Mouse (Mus musculus): ENCODE results near the gene Miip. TPM values are rescaled to one million over a fixed set of nuclear protein-coding genes. Genes with fewer than 3 reads are reported as not detected.
A peak's percentile ranks its signal among the peaks of the same experiment; 100 is the strongest.

The Miip gene
- 42.7 and 45.4 TPM in 2 replicates for polyA plus RNA-seq (2016; fragmentation: Nextera tagmentation; extraction: Ambion mirVana)

DNA sequence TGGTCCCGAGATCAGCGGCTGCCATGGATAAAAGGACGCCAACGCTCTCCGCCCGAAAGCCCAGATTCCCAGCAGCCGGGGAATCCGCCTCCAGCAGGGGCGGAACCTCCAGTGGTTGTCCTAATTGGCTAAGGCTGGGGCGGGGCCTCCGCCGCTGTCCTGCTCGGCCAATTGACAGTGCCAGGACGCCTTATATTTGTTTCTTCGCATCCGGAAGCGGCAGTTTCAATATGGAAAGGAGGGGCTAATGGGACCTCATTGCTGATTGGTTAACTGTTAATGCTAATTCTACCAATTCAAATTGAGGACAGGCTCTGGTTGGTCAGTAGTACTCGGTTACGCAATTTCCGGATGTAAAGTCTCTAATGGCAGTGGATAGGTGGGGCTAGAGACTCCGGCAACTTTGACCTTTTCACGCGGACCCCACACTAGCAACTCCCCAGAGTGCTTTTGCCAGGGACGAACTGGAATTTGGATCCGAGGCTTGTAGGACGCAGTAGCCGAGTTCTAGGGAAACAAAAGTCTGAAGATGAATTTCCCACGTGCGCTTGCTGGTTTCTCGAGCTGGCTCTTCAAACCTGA is at the start of gene Miip, which contains the start of gene Fv1:
TSS of gene Miip (minus strand) at position 367 of the 582 bp plus-strand sequence.
TSS of gene Fv1 (plus strand) at position 530 of the 582 bp plus-strand sequence.
- H3K4me2 ChIP-seq (replicated peaks), result peak within 1 kb of the TSS; percentile 87
- ATAC-seq (ENCODE audit: insufficient number of reproducible peaks, insufficient read depth, low FRiP score, low TSS enrichment), result peak; percentile 96
- H3K4me1 ChIP-seq, result peaks cover 19% of the 10 kb centered on the region
- H3K27me3 ChIP-seq, result no peaks in the 10 kb centered on the region
- peak within 1 kb of the TSS; percentile 78 for H3K27ac ChIP-seq
- no peaks in the 10 kb centered on the region for H3K9me3 ChIP-seq
- WGBS, result under 1% methylated on average over 30 of the region's 30 CpGs
- peak within 1 kb of the TSS; percentile 74 for H3K9ac ChIP-seq
- H3K4me3 ChIP-seq, result peak within 1 kb of the TSS; percentile 91
- peaks cover 45% of the 10 kb centered on the region for H3K36me3 ChIP-seq

DNA sequence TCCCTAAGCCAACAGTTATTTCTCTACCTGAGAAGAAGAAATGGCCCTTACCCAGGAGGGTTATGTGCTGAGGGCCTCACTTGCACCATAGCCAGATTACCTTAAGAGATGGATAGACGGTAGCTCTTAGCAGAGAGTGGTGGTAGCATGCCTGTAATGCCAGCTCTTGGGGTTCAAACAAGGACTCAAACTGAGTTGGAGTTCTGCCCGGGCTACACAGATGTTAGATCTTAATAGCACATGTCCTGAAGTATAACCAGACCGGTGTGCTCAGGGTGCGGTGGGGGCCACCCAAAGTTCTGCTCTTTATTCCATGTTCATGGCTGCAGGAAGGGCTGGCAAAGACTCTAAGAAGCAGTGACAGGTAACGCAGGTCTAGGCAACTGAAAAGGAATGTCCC is 40.9 kb upstream of the Miip start:
- H3K4me3 ChIP-seq, result no peak overlapping the region
- no peaks in the 10 kb centered on the region for H3K9me3 ChIP-seq
- no peak overlapping the region for H3K27ac ChIP-seq
- no peak for ATAC-seq (ENCODE audit: insufficient number of reproducible peaks, insufficient read depth, low FRiP score, low TSS enrichment)
- 0 out of 2 replicates have a peak, but pooled peaks cover 4% of the 10 kb centered on the region for H3K4me1 ChIP-seq
- WGBS, result 92% methylated on average over 5 of the region's 5 CpGs
- peaks cover 17% of the 10 kb centered on the region; the same call in 1 of the 2 replicates for H3K36me3 ChIP-seq
- H3K9ac ChIP-seq, result no peak overlapping the region
- H3K4me2 ChIP-seq (replicated peaks), result no peak overlapping the region
- no peaks in the 10 kb centered on the region for H3K27me3 ChIP-seq

DNA sequence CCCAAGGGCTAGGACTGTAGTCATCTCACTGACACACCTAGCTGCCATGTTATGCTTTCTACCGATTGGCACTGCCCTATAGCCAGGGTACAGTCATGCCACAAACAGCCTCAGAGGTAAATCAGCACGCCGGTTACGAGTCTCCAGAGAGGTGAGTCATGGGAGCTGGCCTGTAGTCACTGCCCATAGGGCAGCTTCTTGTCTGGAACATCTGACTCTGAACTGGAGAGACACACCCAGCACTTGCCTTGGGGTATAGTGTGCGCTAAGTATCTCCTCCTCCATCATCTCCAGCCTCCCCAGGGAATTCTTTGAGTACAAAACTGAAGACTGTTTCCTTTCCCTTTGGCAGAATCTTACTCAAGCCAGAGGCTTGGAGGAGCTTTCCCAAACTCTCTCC is 37.6 kb upstream of the Miip start:
- no peak for ATAC-seq (ENCODE audit: insufficient number of reproducible peaks, insufficient read depth, low FRiP score, low TSS enrichment)
- Histone ChIP-seq H3K27me3 (no peaks in the 10 kb centered on the region), H3K9me3 (no peaks in the 10 kb centered on the region), H3K9ac (no peak overlapping the region), H3K4me1 (peaks cover 13% of the 10 kb centered on the region), H3K4me2 (replicated peaks) (no peak overlapping the region), H3K4me3 (no peak overlapping the region), H3K36me3 (peaks cover 10% of the 10 kb centered on the region; the same call in 1 of the 2 replicates), H3K27ac (no peak overlapping the region)
- WGBS, result 77% methylated on average over 5 of the region's 5 CpGs

DNA sequence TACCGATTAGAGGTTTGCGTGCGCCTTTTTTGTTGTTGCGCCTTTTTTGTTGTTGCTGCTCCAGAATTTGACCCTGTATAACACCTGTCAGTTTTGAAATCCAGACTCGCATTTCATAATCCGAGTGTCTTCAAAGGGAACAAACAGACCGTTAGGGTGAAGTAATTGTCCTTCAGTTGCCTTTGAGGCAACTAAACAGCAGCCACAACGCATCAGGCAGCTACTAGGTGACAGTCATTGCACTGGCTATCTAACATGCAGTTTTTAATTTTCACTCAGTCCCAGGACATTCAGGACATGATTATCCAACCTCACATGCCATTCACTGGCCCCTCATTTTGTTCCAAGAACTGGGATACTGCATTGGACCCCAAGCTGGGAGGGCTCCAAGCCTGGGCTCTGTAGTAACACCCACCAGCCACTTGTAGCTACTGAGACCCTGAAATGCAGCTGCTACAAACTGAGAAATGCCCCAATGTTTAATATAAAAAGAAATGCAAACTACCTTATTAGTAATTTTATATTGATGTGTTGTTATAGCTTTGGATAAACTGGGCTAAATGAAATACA is 36.6 kb upstream of the Miip start:
- peak overlapping the region; percentile 58 for H3K4me2 ChIP-seq (replicated peaks)
- H3K36me3 ChIP-seq, result peaks cover 10% of the 10 kb centered on the region; the same call in 1 of the 2 replicates
- no peak overlapping the region for H3K27ac ChIP-seq
- H3K27me3 ChIP-seq, result no peaks in the 10 kb centered on the region
- WGBS, result 1% methylated on average over 8 of the region's 8 CpGs
- peaks cover 13% of the 10 kb centered on the region for H3K4me1 ChIP-seq
- no peaks in the 10 kb centered on the region for H3K9me3 ChIP-seq
- peak overlapping the region; percentile 86 for H3K4me3 ChIP-seq
- no peak for ATAC-seq (ENCODE audit: insufficient number of reproducible peaks, insufficient read depth, low FRiP score, low TSS enrichment)
- 0 out of 2 replicates have a peak overlapping the region, but pooled peaks have one; percentile 10 for H3K9ac ChIP-seq

DNA sequence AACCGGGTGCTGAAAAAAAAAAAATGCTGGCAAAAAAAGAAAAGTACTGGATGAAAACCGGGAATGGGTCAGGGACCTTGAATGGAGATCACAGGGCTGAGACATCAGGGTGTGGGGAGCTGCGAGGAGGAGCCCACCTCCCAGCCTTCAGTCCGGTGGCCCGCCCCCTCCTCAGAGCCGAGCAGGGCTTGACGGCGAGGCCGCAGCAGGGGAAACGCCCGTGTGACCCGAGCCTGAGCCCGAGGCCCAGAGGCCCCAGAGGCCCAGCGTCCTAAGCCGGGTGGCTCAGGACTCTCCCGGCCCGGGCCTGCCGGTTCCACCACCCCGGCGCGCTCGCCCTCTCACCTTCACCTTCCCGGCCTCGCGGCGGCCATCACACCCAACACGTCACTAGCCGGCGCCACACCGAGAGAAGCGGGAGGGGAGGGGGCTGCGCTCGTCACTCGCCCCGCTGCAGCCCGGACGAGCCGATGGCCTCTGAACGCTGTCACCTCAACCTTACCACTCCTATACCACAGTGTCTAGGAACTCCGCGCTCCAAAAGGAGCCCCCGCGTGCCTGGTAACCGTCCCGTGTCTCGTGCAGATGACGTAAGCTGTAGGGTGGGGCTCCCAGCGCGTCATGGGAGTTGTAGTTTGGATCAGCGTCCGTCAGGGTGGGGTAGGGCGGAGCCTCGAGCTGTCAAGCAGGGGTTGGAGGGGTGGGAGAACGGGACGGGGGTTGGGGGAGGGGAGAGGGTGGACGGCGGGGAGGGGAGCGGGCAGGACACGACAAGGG is 35.9 kb upstream of the Miip start, which contains the start of gene Mfn2:
TSS of gene Mfn2 (minus strand) at position 392 of the 777 bp plus-strand sequence.
- no peaks in the 10 kb centered on the region for H3K27me3 ChIP-seq
- peak within 1 kb of the TSS; percentile 58 for H3K4me2 ChIP-seq (replicated peaks)
- peak within 1 kb of the TSS; percentile 80 for H3K27ac ChIP-seq
- H3K4me3 ChIP-seq, result peak within 1 kb of the TSS; percentile 86
- H3K36me3 ChIP-seq, result 0 out of 2 replicates have a peak, but pooled peaks cover 13% of the 10 kb centered on the region
- under 1% methylated on average over 59 of the region's 59 CpGs for WGBS
- H3K4me1 ChIP-seq, result peaks cover 13% of the 10 kb centered on the region
- no peaks in the 10 kb centered on the region for H3K9me3 ChIP-seq
- H3K9ac ChIP-seq, result peak within 1 kb of the TSS; percentile 76
- peak; percentile 84 for ATAC-seq (ENCODE audit: insufficient number of reproducible peaks, insufficient read depth, low FRiP score, low TSS enrichment)

DNA sequence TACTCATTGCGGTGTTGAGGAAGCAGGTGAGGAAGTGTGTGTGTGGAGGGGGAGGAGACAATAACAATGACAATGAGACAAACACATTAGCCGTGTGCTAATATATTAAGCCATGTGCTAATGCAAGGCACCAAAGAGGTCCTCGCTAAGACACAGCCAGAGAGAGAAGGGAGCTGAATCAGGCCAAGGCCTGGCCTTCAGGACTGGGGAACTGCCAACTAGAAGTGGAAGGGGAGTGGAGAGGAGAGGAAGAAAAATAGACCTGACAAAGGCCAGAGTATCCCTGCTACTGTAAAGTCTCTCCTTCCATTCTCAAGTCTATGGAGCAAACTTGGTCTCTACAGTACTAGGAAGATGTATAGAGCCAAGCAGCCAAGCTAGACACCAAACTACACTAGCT is 35.0 kb upstream of the Miip start:
- H3K9ac ChIP-seq, result peak overlapping the region; percentile 76; the same call in 1 of the 2 replicates

DNA sequence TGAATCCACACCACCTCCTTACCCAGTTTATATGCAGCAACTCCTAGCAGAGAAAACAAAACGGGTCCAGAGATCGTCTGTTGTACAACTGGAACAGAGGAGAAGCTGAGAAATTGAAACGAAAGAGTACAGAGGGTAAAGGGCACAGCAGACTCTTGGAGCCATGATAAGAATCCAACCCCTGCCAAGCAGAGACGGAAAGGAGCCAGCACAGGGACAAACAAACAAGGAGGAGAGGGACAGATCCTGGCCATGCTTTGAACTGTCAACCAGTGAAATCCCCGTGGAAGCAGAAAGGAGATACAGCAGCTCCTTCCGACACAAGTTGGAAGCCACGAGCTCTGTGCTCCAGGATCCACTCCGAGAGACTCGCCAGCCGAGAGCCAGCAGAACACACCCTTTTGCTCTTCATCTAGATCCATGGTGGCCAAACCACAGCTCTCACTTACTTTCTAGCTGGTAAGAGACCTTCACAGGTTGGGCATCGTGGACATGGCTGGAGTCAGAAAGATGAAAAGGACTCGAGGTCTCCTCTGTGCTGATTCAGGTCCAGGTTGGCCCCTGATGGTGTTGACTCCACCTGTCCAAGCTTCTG is 34.4 kb upstream of the Miip start:
- 86% methylated on average over 12 of the region's 12 CpGs for WGBS
- Histone ChIP-seq H3K4me1 (peaks cover 13% of the 10 kb centered on the region), H3K27me3 (no peaks in the 10 kb centered on the region), H3K27ac (no peak overlapping the region), H3K9me3 (no peaks in the 10 kb centered on the region), H3K4me2 (replicated peaks) (no peak overlapping the region), H3K36me3 (peaks cover 26% of the 10 kb centered on the region), H3K4me3 (no peak overlapping the region), H3K9ac (no peak overlapping the region)
- no peak for ATAC-seq (ENCODE audit: insufficient number of reproducible peaks, insufficient read depth, low FRiP score, low TSS enrichment)

More for the DNA sequence above, 35.0 kb upstream of the Miip start:
- Histone ChIP-seq H3K4me2 (replicated peaks) (peak overlapping the region; percentile 58), H3K27me3 (no peaks in the 10 kb centered on the region), H3K4me1 (peaks cover 13% of the 10 kb centered on the region), H3K4me3 (peak overlapping the region; percentile 86), H3K27ac (no peak overlapping the region), H3K36me3 (peaks cover 20% of the 10 kb centered on the region), H3K9me3 (no peaks in the 10 kb centered on the region)
- WGBS, result 84% methylated on average over 3 of the region's 3 CpGs
- no peak for ATAC-seq (ENCODE audit: insufficient number of reproducible peaks, insufficient read depth, low FRiP score, low TSS enrichment)

DNA sequence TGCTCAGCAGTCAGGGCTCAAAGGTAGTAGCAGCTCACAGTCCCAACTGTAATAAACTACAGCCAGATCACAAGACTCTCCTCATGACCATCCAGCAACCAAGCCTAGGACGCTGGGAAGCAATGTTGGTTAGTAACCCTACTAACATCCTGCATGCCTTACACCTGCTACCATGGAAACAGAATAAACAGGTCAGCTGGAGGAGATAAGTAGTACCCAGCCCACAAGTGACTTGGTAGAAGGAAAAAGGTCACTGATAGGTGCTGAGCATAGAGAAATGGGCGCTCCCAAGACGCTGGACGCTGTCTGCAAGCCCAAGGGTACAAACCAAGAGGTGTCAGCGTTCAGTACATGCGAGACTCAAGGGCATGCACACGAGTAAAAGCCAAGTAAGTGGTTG is 31.8 kb upstream of the Miip start:
- Histone ChIP-seq H3K36me3 (peaks cover 51% of the 10 kb centered on the region), H3K27ac (no peak overlapping the region), H3K9ac (no peak overlapping the region), H3K4me3 (no peak overlapping the region), H3K4me1 (peaks cover 13% of the 10 kb centered on the region), H3K27me3 (no peaks in the 10 kb centered on the region), H3K4me2 (replicated peaks) (no peak overlapping the region), H3K9me3 (no peaks in the 10 kb centered on the region)
- no peak for ATAC-seq (ENCODE audit: insufficient number of reproducible peaks, insufficient read depth, low FRiP score, low TSS enrichment)
- 89% methylated on average over 7 of the region's 7 CpGs for WGBS

DNA sequence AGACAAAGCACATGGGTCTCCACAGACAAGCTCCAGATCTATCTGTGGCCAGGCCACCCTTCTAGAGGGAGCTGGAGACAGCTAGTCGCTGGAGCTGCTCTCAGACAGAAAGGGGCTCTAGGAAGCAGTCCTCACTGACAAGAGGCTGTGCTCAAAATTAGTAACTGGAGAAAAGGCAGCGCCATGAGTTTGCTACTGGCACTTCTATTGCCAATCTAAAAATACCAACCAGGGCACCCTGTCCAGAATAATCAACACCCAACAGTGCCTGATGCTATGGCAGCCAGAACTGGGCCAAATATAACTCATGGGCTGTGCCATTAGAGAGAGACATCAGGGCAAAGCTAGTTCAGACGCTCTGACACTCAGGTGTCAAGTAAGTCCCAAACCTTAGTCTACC is 28.7 kb upstream of the Miip start:
- H3K9me3 ChIP-seq, result no peaks in the 10 kb centered on the region
- H3K27me3 ChIP-seq, result no peaks in the 10 kb centered on the region
- 89% methylated on average over 3 of the region's 3 CpGs for WGBS
- H3K27ac ChIP-seq, result no peak overlapping the region
- H3K36me3 ChIP-seq, result peaks cover 71% of the 10 kb centered on the region
- H3K9ac ChIP-seq, result no peak overlapping the region
- no peak for ATAC-seq (ENCODE audit: insufficient number of reproducible peaks, insufficient read depth, low FRiP score, low TSS enrichment)
- no peaks in the 10 kb centered on the region for H3K4me1 ChIP-seq
- H3K4me3 ChIP-seq, result no peak overlapping the region
- no peak overlapping the region for H3K4me2 ChIP-seq (replicated peaks)

DNA sequence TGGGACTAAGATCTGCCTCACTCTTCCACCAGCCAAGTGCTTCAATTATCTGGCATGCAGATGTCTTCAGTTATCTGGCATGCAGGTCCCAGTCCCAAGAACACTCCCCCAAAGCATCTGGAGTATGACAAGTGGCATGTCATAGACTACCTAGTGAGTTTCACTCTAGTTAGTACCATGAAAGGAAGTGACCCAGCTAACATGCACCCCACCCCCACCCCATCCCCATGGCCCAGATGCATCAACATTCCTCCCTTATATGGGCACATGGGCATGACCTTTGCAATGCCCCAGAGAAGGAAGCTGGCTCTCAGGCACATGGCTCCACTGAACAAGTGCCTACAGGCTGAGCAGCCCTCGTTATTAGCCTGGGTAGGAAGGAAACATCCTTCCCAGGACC is 27.8 kb upstream of the Miip start:
- Histone ChIP-seq H3K4me2 (replicated peaks) (no peak overlapping the region), H3K27me3 (no peaks in the 10 kb centered on the region), H3K4me1 (no peaks in the 10 kb centered on the region), H3K36me3 (peaks cover 78% of the 10 kb centered on the region), H3K27ac (no peak overlapping the region), H3K4me3 (no peak overlapping the region), H3K9me3 (no peaks in the 10 kb centered on the region), H3K9ac (no peak overlapping the region)
- WGBS, result 37% methylated on average over 1 of the region's 1 CpGs
- no peak for ATAC-seq (ENCODE audit: insufficient number of reproducible peaks, insufficient read depth, low FRiP score, low TSS enrichment)

DNA sequence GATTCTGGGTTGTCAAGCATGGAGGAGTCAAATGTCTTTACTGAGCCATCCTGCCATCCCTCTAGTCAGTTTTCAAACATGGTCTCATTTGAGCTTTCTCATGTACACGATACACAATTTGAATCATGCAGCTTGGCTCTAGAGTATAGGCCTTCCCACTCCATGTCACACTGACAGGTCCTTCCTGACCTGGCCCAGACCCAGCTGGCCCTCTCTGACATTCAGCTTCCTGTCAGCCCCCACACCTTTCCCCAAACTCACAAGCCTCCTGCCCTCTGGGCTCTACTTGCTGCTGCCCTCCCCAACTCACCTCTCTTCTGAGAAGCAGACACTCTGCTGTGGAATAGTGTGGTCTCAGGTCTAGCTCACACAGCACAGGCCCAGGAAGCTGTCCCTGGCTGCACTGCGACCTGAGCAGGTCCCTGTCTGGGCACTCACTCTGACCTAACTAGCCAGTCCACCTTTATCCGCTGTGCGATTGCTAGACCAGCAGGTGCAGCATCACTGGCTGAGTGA is 27.3 kb upstream of the Miip start:
- Histone ChIP-seq H3K36me3 (peaks cover 81% of the 10 kb centered on the region), H3K27me3 (no peaks in the 10 kb centered on the region), H3K9ac (no peak overlapping the region), H3K4me1 (no peaks in the 10 kb centered on the region), H3K27ac (no peak overlapping the region), H3K4me3 (no peak overlapping the region), H3K9me3 (no peaks in the 10 kb centered on the region), H3K4me2 (replicated peaks) (no peak overlapping the region)
- no peak for ATAC-seq (ENCODE audit: insufficient number of reproducible peaks, insufficient read depth, low FRiP score, low TSS enrichment)
- 91% methylated on average over 4 of the region's 4 CpGs for whole genome bisulfite sequencing
